Mouse (Mus musculus) lung, adult 2 months (tissue): ENCODE data around the gene Olfr1193. TPM values are rescaled to one million over a fixed set of nuclear protein-coding genes. Genes with fewer than 3 reads are reported as not detected.
"Not testable (repeated sequence)": the region's sequence is repeated elsewhere in the genome, so short reads cannot be mapped to it uniquely, and the experiment has no call there.

Experiments
- DNase-seq: peaks from one replicate; pipeline ENCODE4 v3.0.0; 2022
- H3K4me1 ChIP-seq: fragments of 200-500 bp; 2 replicates; pipeline ENCODE4 v1.6.1; 2011; ENCODE audit warnings: low read length; ENCODE audit not compliant: control insufficient read depth, insufficient read depth
- H3K4me3 ChIP-seq: fragments of 200-500 bp; replicated peaks from 2 replicates; pipeline ENCODE3; 2011; ENCODE audit warnings: low read depth, mild to moderate bottlenecking, control low read depth, low read length; ENCODE audit errors: extremely low read depth
- CTCF ChIP-seq: fragments of 200-500 bp; IDR thresholded peaks from 2 replicates; pipeline ENCODE4 v1.5.1; 2011; ENCODE audit warnings: mild to moderate bottlenecking, low read length, control low read depth; ENCODE audit not compliant: insufficient read depth
- POLR2A ChIP-seq: fragments of 200-500 bp; IDR thresholded peaks from 2 replicates; pipeline ENCODE4 v1.6.1; 2011; ENCODE audit warnings: low read depth, mild to moderate bottlenecking, control low read depth, low read length, borderline replicate concordance; ENCODE audit errors: extremely low read depth
- WGBS: fragments of 180-500 bp; shearing (Covaris S2); methylation state at CpG from one replicate; pipeline ENCODE4 v1.1.7; 2018; 5-methylcytosine and 5-hydroxymethylcytosine counted together
- polyA plus RNA-seq: library from polyadenylated mRNA; depleted of rRNA; stranded (reverse); fragments of >200 nt; gene quantifications from 2 replicates; pipeline ENCODE4 v1.2.3, GENCODE M21; 2012; rRNA removed

Gene Olfr1193
- polyA plus RNA-seq: not detected in 2 replicates

DNA sequence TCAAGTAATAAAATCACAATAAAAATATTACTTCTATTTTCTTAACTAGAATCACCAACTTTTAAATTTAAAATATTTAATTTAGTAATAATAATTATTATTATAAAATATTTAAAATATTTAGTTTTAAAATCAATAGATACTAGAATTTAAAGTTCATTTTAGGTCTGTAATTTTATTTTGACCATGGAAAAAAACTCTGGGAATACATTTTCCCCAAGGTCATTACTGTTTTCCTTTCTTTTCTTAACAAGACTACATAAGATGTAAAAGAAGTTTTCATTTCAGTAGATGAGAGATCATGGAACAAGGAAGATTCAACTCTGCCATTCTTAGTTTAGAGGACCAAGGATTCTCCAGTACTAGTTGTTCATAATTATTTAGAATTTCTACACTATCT is at the start of gene Olfr1193:
TSS of gene Olfr1193 (plus strand) at position 301 of the 400 bp plus-strand sequence.
- DNase-seq, H3K4me1 ChIP-seq, H3K4me3 ChIP-seq: not testable (repeated sequence)

- not testable (repeated sequence) for DNase-seq, H3K4me3 ChIP-seq, H3K4me1 ChIP-seq
- 77% methylated on average over 1 of the region's 1 CpGs for WGBS
Measured at GRCm38 (mm10) chr2:88640242-88640641, 35.2 kb upstream of the Olfr1193 start, which contains the start of gene Olfr1191-ps1. Gene Olfr1191-ps1 (plus strand): TSS chr2:88640542.

DNA sequence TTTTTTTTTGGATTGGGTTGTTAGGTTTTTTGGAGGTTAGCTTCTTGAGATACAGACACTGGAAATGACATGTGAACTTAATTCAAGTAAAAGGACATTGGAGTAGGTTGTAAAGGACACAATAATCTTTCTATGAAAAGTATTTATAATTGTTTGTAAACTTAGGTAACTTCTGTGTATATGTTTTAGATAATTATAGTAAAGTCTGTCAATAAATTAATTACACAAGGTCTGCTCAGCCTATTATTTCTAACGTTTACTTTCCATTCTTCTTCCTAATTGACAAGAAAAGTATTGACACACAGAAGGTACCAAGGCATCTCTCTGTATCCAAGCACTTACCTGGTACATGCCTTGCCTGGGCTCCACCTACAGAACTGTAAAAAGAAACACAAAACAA is 27.2 kb upstream of the Olfr1193 start, which contains the start of gene Olfr1192-ps1:
TSS of gene Olfr1192-ps1 (plus strand) at position 301 of the 400 bp plus-strand sequence.
- Histone ChIP-seq H3K4me1 (no peaks in the 10 kb centered on the region), H3K4me3 (no peak within 1 kb of the TSS)
- DNase-seq: no peak
- TF ChIP-seq CTCF: no peak
- TF ChIP-seq POLR2A: no peak
- WGBS: 24% methylated on average over 1 of the region's 1 CpGs

GRCm38 (mm10) chr2:88689087-88689486 is 13.7 kb downstream of the Olfr1193 start, which contains the start of gene Olfr1195:
Gene Olfr1195 (minus strand): TSS chr2:88689187.
- no peak within 1 kb of the TSS for H3K4me3 ChIP-seq
- DNase-seq: no peak
- no peak for TF ChIP-seq CTCF
- no peak for TF ChIP-seq POLR2A
- no peaks in the 10 kb centered on the region for H3K4me1 ChIP-seq

- Histone ChIP-seq H3K4me1 (no peaks in the 10 kb centered on the region), H3K4me3 (no peak within 1 kb of the TSS)
- DNase-seq: no peak
- TF ChIP-seq CTCF (no peak), POLR2A (no peak)
- 80% methylated on average over 2 of the region's 2 CpGs for WGBS
Measured at GRCm38 (mm10) chr2:88704497-88704896, 29.1 kb downstream of the Olfr1193 start, which contains the start of gene Olfr1196. Gene Olfr1196 (minus strand): TSS chr2:88704597.

Other genes starting within 250 kb of the Olfr1193 start
- gene Olfr1181, start 249.5 kb upstream of the Olfr1193 start, polyA plus RNA-seq: not detected in 2 replicates
- gene Gm13757, start 226.5 kb upstream of the Olfr1193 start, polyA plus RNA-seq: not detected in 2 replicates
- gene Olfr1183, start 220.8 kb upstream of the Olfr1193 start, polyA plus RNA-seq: not detected in 2 replicates
- not detected in 2 replicates for gene Olfr1184, start 192.0 kb upstream of the Olfr1193 start, polyA plus RNA-seq
- not detected in 2 replicates for gene Olfr1185-ps1, start 182.3 kb upstream of the Olfr1193 start, polyA plus RNA-seq
- not detected in 2 replicates for gene Olfr1186, start 157.1 kb upstream of the Olfr1193 start, polyA plus RNA-seq
- gene Olfr1188, start 118.7 kb upstream of the Olfr1193 start, polyA plus RNA-seq: not detected in 2 replicates
- not detected in 2 replicates for gene Olfr1189, start 89.2 kb upstream of the Olfr1193 start, polyA plus RNA-seq
- gene Olfr1191-ps1, start 35.1 kb upstream of the Olfr1193 start, polyA plus RNA-seq: not detected in 2 replicates
- not detected in 2 replicates for gene Olfr1192-ps1, start 27.1 kb upstream of the Olfr1193 start, polyA plus RNA-seq
- gene Olfr1195, start 13.6 kb downstream of the Olfr1193 start, polyA plus RNA-seq: not detected in 2 replicates
- gene Olfr1196, start 29.0 kb downstream of the Olfr1193 start, polyA plus RNA-seq: not detected in 2 replicates
- not detected in 2 replicates for gene Olfr1197, start 56.7 kb downstream of the Olfr1193 start, polyA plus RNA-seq
- gene Olfr1198, start 75.7 kb downstream of the Olfr1193 start, polyA plus RNA-seq: not detected in 2 replicates
- gene Olfr1199, start 84.8 kb downstream of the Olfr1193 start, polyA plus RNA-seq: not detected in 2 replicates
- gene Olfr1200, start 94.9 kb downstream of the Olfr1193 start, polyA plus RNA-seq: not detected in 2 replicates
- not detected in 2 replicates for gene Olfr1201, start 117.4 kb downstream of the Olfr1193 start, polyA plus RNA-seq
- gene Olfr1202, start 138.9 kb downstream of the Olfr1193 start, polyA plus RNA-seq: not detected in 2 replicates
- not detected in 2 replicates for gene Olfr1205, start 154.1 kb downstream of the Olfr1193 start, polyA plus RNA-seq
- not detected in 2 replicates for gene Olfr1204, start 173.7 kb downstream of the Olfr1193 start, polyA plus RNA-seq
- gene Olfr1206, start 187.6 kb downstream of the Olfr1193 start, polyA plus RNA-seq: not detected in 2 replicates
- not detected in 2 replicates for gene Olfr1208, start 226.7 kb downstream of the Olfr1193 start, polyA plus RNA-seq
- gene Olfr1209, start 239.5 kb downstream of the Olfr1193 start, polyA plus RNA-seq: not detected in 2 replicates